Mouse (Mus musculus): ENCODE data around the gene Pla2g1b. TPM values are rescaled to one million over a fixed set of nuclear protein-coding genes. Genes with fewer than 3 reads are reported as not detected.
A peak's percentile ranks its signal among the peaks of the same experiment; 100 is the strongest.
"Not testable (repeated sequence)": the region's sequence is repeated elsewhere in the genome, so short reads cannot be mapped to it uniquely, and the experiment has no call there.

The Pla2g1b gene
- total RNA-seq, 2 experiments from 2014 or later: not detected

- DNase-seq: no peak
These were observed 18.9 kb downstream of the Pla2g1b start for GRCm38 (mm10) chr5:115484996-115485395.

- DNase-seq: no peak
These were observed 19.6 kb downstream of the Pla2g1b start for GRCm38 (mm10) chr5:115485489-115486205.

DNA sequence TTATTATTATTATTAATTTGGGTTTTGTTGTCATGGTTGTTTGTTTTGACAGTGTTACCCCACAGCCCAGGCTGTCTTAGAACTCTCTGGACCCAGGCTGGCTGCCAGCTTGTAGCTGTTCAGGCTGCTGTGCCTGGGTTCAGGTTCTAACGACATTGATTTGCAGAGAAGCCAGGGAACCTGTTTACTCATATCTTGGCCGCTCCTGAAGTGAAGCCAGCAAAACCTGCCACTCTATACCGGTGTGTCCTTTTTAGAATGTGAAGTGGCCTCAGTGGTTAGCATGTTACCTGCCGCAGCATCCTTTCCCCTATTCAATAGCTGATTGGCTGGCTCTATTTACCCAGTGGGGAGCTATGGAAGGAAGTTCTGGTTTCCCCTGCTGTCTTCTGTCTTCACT is 20.7 kb downstream of the Pla2g1b start:
- no peak for DNase-seq

DNA sequence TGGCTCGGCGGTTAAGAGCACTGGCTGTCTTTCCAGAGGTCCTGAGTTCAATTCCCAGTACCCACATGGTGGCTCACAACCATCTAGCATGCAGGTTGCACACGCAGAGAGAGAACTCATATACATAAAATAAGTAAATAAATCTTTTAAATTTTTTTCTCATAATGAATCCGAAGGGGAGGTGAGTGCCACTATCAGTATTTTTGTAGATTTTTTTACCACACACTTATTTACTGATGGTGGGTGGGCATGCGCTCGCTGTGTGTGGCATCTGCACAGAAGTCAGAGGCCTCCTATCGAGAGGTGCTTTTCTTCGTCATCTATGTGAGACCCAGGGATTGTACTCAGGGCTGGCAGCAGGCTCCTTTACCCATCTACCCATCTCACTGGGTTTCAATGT is 21.3 kb downstream of the Pla2g1b start:
- DNase-seq: no peak

DNA sequence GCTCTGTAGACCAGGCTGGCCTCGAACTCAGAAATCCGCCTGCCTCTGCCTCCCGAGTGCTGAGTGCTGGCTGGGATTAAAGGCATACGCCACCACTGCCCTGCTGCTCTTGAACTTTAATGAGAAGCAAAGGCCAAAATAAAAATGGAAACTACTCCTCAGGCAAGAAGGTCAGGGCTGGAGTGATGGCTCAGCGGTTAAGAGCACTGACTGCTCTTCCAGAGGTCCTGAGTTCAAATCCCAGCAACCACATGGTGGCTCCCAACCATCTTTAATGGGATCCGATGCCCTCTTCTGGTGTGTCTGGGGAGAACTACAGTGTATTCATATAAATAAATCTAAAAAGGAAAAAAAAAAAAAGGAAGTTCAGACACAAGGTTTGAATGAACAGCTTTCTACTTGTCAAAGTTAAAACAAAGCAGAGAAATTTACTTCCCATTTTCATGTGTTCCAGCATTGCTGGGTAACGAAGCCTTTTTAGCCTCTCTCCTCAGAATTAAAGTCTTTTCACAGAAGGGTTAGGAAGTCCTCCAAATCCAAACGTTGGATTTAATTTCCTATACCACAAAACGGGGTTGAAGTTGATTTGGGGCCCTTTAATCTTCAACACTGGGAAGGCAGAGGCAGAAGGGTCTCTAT is 22.0 kb downstream of the Pla2g1b start:
- no peak for DNase-seq

DNA sequence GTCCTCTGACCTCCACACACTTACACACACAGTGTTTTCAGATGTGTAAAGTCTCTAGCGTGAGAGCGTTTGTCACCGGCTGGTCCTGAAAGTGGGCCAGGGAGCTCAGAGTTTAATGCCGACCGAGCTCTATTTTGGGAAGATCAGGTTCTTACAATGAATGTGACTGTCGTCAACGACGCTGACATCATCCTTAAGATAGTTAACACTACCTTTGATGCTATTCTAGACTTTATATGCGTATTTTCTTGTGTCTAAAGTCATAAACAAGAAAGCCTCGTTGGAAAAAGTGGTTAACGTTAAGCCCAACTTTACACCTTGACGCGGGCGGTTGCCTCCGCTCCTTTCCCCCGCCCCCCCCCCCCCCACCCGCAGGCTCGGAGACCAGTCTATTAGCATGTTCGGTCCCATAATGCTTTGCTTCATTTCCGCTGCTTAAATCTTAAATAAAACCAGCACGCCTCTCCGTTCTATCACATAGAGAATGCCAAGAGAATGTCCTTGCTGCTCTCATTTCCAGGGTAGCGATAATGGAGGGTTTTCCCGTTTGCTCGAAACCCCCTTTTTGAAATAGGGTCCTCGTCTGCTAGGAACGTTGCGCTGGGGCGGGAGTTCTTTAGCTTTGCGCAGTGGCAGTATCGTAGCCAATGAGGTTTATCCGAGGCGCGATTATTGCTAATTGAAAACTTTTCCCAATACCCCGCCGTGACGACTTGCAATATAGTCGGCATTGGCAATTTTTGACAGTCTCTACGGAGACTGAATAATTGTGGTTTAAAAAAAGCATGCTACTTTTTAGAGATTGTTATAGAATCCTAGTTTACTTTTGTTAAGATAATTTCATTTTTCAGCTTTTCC is 23.0 kb downstream of the Pla2g1b start:
- DNase-seq: peak; percentile 79 to 84

DNA sequence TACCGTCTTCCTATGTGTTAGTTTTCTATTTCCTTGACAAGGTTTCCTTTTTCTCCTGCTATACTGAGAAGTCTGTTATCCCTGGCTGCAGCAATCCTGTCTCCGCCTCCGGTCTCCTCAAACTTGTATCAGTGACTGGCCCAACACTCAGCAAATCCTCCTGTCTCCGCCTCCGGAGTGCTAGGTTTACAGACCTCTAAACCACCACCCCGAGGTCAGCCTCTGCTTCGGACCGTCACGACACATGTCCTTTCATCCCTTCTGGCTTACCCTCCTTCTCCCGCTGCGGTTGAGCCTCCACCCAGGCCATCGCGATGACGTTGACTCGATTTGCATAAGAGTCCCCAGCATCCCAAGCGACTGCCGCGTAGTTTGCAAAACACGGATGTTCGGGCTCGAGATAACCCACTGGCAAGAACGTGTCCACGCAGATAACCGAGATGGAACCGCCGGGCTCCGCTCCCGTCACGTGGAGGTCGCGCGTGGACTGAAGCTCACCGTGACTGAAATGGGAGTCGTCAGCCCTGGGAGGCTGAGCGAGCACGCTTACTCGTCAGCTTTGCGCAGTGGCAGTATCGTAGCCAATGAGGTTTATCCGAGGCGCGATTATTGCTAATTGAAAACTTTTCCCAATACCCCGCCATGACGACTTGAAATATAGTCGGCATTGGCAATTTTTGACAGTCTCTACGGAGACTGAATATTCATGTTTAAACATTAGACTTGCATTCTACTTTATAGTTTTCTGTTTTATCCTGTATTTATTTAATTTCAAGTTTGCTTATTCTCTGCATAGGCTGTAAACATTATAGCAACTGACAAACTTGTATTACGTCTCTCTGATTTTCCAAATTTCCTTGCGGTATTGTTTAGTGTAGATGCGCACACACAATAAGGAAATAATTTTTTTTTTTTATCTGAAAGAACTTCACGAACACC is 23.9 kb downstream of the Pla2g1b start:
- peak; percentile 86 to 87 for DNase-seq

GRCm38 (mm10) chr5:115490638-115491000 is 24.6 kb downstream of the Pla2g1b start:
- no peak for DNase-seq

GRCm38 (mm10) chr5:115491076-115491475 is 25.0 kb downstream of the Pla2g1b start:
- DNase-seq: no peak

DNA sequence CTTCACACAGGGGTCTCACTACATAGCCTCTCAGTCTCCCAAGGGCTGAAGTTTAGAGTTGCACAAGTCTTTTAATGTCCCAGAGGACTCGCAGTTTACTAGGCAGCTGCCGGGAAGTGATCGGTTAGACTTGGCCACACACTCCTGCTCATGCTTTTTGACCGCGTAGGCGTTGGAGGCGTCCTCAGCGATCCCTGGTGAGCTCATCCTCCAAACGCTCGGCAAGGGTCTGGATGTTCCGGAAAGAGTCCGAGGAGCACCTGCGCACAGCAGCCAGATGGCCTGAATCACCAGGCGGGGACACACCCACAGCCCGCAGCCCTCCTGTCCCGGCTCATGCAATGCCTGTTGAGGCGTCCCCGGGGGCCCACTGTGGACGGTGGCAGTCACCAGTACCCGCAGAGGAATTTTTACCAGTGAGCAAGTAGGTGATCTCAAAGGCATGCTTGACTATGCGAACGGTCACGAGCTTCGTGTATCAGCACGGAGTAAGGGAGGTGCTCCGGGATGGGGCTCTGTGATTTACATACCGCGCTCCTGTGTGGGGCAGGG is 25.8 kb downstream of the Pla2g1b start:
- no peak for DNase-seq

GRCm38 (mm10) chr5:115492711-115493335 is 26.8 kb downstream of the Pla2g1b start:
- DNase-seq: no peak

DNA sequence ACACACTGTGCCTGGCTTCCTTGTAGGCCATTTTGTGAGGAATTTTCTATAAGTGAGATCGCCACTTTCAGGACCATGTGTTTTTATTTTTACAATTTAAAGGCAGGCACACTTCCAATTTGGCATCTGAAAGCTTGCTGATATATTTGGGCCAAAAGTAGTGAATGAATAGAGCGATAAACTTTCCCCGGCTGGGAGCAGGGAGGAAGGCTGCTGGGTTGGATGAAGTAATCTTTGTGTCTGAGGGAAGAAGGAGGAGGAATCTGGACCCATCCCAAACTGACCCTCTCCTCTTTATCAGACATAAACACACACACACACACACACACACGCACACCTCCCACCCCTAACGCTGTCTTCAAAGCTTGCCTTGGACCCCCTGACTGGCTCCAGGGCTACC is 27.4 kb downstream of the Pla2g1b start:
- no peak for DNase-seq

DNA sequence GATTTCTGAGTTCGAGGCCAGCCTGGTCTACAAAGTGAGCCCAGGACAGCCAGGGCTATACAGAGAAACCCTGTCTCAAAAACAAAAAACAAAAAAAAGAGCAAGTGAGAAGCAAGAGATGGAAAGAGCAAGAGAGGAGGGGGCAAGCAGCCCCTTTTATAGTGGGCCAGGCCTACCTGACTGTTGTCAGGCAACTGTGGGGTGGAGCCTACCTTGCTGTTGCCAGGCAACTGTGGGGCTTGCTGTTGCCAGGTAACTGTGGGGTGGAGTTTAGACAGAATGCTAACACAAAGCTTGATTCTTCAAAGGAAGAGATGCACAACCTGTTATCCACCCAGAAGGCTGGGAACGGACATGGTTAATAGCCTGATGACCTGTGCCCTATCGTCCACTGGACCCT is 29.6 kb downstream of the Pla2g1b start:
- DNase-seq: not testable (repeated sequence)

DNA sequence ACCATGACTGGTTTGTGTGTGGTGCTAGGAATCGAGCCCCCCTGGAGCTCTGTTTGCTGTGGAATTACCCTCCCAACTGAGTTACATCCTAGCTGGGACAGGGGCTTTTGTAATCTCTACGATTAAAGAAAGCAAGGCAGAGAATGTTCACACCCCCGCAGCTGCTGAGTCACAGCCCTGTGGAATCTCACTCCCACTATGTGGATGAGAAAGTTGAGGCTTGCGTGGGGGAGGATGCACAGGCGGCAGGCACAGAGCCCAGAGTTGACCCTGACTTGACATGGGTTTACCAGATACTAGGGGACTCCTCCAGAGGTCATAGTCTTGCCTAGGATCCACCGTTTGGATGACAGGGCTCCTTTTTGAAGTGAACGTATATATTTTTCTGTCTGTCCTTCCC is 31.0 kb downstream of the Pla2g1b start:
- DNase-seq: no peak

GRCm38 (mm10) chr5:115498307-115499240 is 32.5 kb downstream of the Pla2g1b start:
- no peak for DNase-seq

- no peak for DNase-seq
These were observed 34.4 kb downstream of the Pla2g1b start for GRCm38 (mm10) chr5:115500383-115500935.

- DNase-seq: no peak
These were observed 37.0 kb downstream of the Pla2g1b start for GRCm38 (mm10) chr5:115503035-115503434.

DNA sequence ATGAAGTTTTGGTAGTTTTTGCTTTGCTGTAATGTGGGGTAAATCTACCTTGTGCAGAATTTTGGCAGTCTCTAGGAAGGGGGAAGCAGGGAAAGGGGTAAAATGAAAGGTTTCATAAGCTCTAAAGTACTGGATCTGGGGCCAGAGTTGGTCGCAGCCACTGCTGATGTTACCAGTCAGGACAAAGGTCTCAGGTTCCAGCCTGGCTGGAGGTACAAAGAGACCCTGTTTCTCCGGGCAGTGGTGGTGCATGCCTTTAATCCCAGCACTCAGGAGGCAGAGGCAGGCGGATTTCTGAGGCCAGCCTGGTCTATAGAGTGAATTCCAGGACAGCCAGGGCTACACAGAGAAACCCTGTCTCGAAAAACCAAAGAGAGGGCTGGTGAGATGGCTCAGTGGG is 39.6 kb downstream of the Pla2g1b start:
- not testable (repeated sequence) for DNase-seq

DNA sequence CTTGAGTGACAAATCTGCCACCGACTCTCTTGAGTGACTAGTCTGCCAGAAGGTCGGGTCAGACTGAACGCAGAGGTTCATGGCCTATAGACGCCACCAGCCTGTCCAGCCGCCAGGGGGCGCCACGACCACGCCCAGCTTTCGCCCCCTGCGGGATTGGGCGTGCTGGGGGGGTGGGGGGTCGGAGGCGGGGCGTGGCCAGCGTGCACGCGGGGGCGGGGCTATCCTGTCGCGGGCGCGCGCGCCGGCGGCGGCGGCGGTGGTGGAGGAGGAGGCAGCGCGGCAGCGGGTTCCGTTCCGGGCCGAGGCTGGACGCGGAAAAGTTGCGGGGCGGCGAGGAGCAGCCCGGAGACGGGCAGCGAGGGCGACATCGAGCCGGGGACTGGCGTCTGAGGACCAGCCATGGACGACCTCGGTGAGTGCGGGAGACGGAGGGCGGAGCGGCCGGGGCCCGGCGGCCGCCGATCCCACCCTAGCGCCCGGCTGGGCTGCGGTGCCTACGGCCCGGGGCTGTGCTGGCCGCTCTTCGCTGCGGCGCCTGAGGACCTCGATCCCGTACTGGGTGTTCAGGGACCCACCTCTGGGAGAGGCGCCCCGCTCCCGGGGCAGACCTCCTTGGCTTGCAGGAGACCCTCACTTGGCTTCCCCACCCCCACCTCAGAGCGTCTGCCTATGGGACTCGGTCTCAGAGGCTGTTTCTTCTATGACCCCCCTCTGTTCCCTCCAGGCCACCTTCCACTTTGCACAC is 40.6 kb downstream of the Pla2g1b start, which contains the start of gene Pxn:
Gene Pxn, plus strand, starts transcription at position 223 of the 748 bp plus-strand sequence.
- DNase-seq: peak; percentile 87 to 88

Measured in layer of hippocampus, postnatal 36 days (tissue).